Mouse (Mus musculus): ENCODE measurements around the gene Mcemp1. TPM values are rescaled to one million over a fixed set of nuclear protein-coding genes. Genes with fewer than 3 reads are reported as not detected.
A peak's percentile ranks its signal among the peaks of the same experiment; 100 is the strongest.

Gene Mcemp1
- polyA plus RNA-seq, 1 experiment from 2014 or later = 0.29 TPM

GRCm38 (mm10) chr8:3694121-3694520 lies 28.6 kb downstream of the Mcemp1 start, which contains the start of gene Fcer2a:
Gene Fcer2a, minus strand, starts transcription at chr8:3694175.
- WGBS = 84% methylated on average over 3 of the region's 3 CpGs
- ATAC-seq (replicated peaks; ENCODE audit: low FRiP score) = no peak
- no peak for DNase-seq (ENCODE audit: low spot score)

GRCm38 (mm10) chr8:3701491-3701890 lies 35.9 kb downstream of the Mcemp1 start:
- H3K36me3 ChIP-seq (ENCODE audit: control insufficient read depth, insufficient read depth, low read length) = no peaks in the 10 kb centered on the region
- H3K4me2 ChIP-seq (ENCODE audit: low read depth, low read length, severe bottlenecking) = no peak overlapping the region
- H3K4me1 ChIP-seq (replicated peaks; ENCODE audit: control insufficient read depth, insufficient read depth, low read length) = no peaks in the 10 kb centered on the region
- WGBS = 97% methylated on average over 1 of the region's 1 CpGs
- H3K4me3 ChIP-seq (ENCODE audit: low read depth, low read length) = no peak overlapping the region
- DNase-seq (ENCODE audit: low spot score) (no peak), ATAC-seq (replicated peaks; ENCODE audit: low FRiP score) (no peak)
- no peaks in the 10 kb centered on the region for H3K27me3 ChIP-seq (ENCODE audit: control insufficient read depth, insufficient read depth, low read length)
- H3K9ac ChIP-seq (ENCODE audit: low read length) = no peak overlapping the region
- H3K9me3 ChIP-seq (ENCODE audit: control insufficient read depth, low read length) = no peaks in the 10 kb centered on the region
- no peak overlapping the region for H3K27ac ChIP-seq (ENCODE audit: low read depth, low read length)

More at GRCm38 (mm10) chr8:3694121-3694520, 28.6 kb downstream of the Mcemp1 start, which contains the start of gene Fcer2a:
- Histone ChIP-seq H3K4me2 (ENCODE audit: low read depth, low read length, severe bottlenecking) (no peak within 1 kb of the TSS), H3K4me1 (replicated peaks; ENCODE audit: control insufficient read depth, insufficient read depth, low read length) (no peaks in the 10 kb centered on the region), H3K4me3 (ENCODE audit: low read depth, low read length) (no peak within 1 kb of the TSS), H3K27me3 (ENCODE audit: control insufficient read depth, insufficient read depth, low read length) (no peaks in the 10 kb centered on the region), H3K36me3 (ENCODE audit: control insufficient read depth, insufficient read depth, low read length) (no peaks in the 10 kb centered on the region), H3K27ac (ENCODE audit: low read depth, low read length) (no peak within 1 kb of the TSS), H3K9ac (ENCODE audit: low read length) (no peak within 1 kb of the TSS), H3K9me3 (ENCODE audit: control insufficient read depth, low read length) (no peaks in the 10 kb centered on the region)

- no peaks in the 10 kb centered on the region for H3K9me3 ChIP-seq (ENCODE audit: control insufficient read depth, low read length)
- H3K4me1 ChIP-seq (replicated peaks; ENCODE audit: control insufficient read depth, insufficient read depth, low read length) = no peaks in the 10 kb centered on the region
- no peak overlapping the region for H3K4me2 ChIP-seq (ENCODE audit: low read depth, low read length, severe bottlenecking)
- WGBS = 59% methylated on average over 4 of the region's 4 CpGs
- no peak overlapping the region for H3K4me3 ChIP-seq (ENCODE audit: low read depth, low read length)
- no peaks in the 10 kb centered on the region for H3K27me3 ChIP-seq (ENCODE audit: control insufficient read depth, insufficient read depth, low read length)
- H3K27ac ChIP-seq (ENCODE audit: low read depth, low read length) = no peak overlapping the region
- H3K36me3 ChIP-seq (ENCODE audit: control insufficient read depth, insufficient read depth, low read length) = no peaks in the 10 kb centered on the region
- H3K9ac ChIP-seq (ENCODE audit: low read length) = no peak overlapping the region
- no peak for ATAC-seq (replicated peaks; ENCODE audit: low FRiP score)
- no peak for DNase-seq (ENCODE audit: low spot score)
Measured at GRCm38 (mm10) chr8:3705711-3706110, 40.2 kb downstream of the Mcemp1 start.

- no peaks in the 10 kb centered on the region for H3K4me1 ChIP-seq (replicated peaks; ENCODE audit: control insufficient read depth, insufficient read depth, low read length)
- no peak overlapping the region for H3K9ac ChIP-seq (ENCODE audit: low read length)
- no peaks in the 10 kb centered on the region for H3K9me3 ChIP-seq (ENCODE audit: control insufficient read depth, low read length)
- 72% methylated on average over 7 of the region's 7 CpGs for WGBS
- H3K4me2 ChIP-seq (ENCODE audit: low read depth, low read length, severe bottlenecking) = no peak overlapping the region
- H3K4me3 ChIP-seq (ENCODE audit: low read depth, low read length) = no peak overlapping the region
- no peak overlapping the region for H3K27ac ChIP-seq (ENCODE audit: low read depth, low read length)
- ATAC-seq (replicated peaks; ENCODE audit: low FRiP score) (no peak), DNase-seq (ENCODE audit: low spot score) (no peak)
- H3K27me3 ChIP-seq (ENCODE audit: control insufficient read depth, insufficient read depth, low read length) = no peaks in the 10 kb centered on the region
- H3K36me3 ChIP-seq (ENCODE audit: control insufficient read depth, insufficient read depth, low read length) = no peaks in the 10 kb centered on the region
Measured at GRCm38 (mm10) chr8:3707611-3708010, 42.1 kb downstream of the Mcemp1 start.

- H3K27me3 ChIP-seq (ENCODE audit: control insufficient read depth, insufficient read depth, low read length) = no peaks in the 10 kb centered on the region
- H3K36me3 ChIP-seq (ENCODE audit: control insufficient read depth, insufficient read depth, low read length) = no peaks in the 10 kb centered on the region
- H3K4me2 ChIP-seq (ENCODE audit: low read depth, low read length, severe bottlenecking) = no peak overlapping the region
- DNase-seq (ENCODE audit: low spot score) (no peak), ATAC-seq (replicated peaks; ENCODE audit: low FRiP score) (no peak)
- no peaks in the 10 kb centered on the region for H3K4me1 ChIP-seq (replicated peaks; ENCODE audit: control insufficient read depth, insufficient read depth, low read length)
- no peaks in the 10 kb centered on the region for H3K9me3 ChIP-seq (ENCODE audit: control insufficient read depth, low read length)
- 77% methylated on average over 3 of the region's 3 CpGs for WGBS
- H3K27ac ChIP-seq (ENCODE audit: low read depth, low read length) = no peak overlapping the region
- H3K9ac ChIP-seq (ENCODE audit: low read length) = no peak overlapping the region
- H3K4me3 ChIP-seq (ENCODE audit: low read depth, low read length) = no peak overlapping the region
Measured at GRCm38 (mm10) chr8:3710312-3710711, 44.8 kb downstream of the Mcemp1 start.

- ATAC-seq (replicated peaks; ENCODE audit: low FRiP score) = no peak
- WGBS = 71% methylated on average over 2 of the region's 2 CpGs
- DNase-seq (ENCODE audit: low spot score) = no peak
- Histone ChIP-seq H3K9ac (ENCODE audit: low read length) (no peak overlapping the region), H3K27me3 (ENCODE audit: control insufficient read depth, insufficient read depth, low read length) (no peaks in the 10 kb centered on the region), H3K4me1 (replicated peaks; ENCODE audit: control insufficient read depth, insufficient read depth, low read length) (no peaks in the 10 kb centered on the region), H3K4me2 (ENCODE audit: low read depth, low read length, severe bottlenecking) (no peak overlapping the region), H3K36me3 (ENCODE audit: control insufficient read depth, insufficient read depth, low read length) (no peaks in the 10 kb centered on the region), H3K9me3 (ENCODE audit: control insufficient read depth, low read length) (no peaks in the 10 kb centered on the region), H3K4me3 (ENCODE audit: low read depth, low read length) (no peak overlapping the region), H3K27ac (ENCODE audit: low read depth, low read length) (no peak overlapping the region)
Measured at GRCm38 (mm10) chr8:3711646-3712045, 46.1 kb downstream of the Mcemp1 start.

GRCm38 (mm10) chr8:3717321-3717954 lies 51.9 kb downstream of the Mcemp1 start:
- Histone ChIP-seq H3K36me3 (ENCODE audit: control insufficient read depth, insufficient read depth, low read length) (no peaks in the 10 kb centered on the region), H3K9me3 (ENCODE audit: control insufficient read depth, low read length) (no peaks in the 10 kb centered on the region), H3K4me1 (replicated peaks; ENCODE audit: control insufficient read depth, insufficient read depth, low read length) (no peaks in the 10 kb centered on the region), H3K27me3 (ENCODE audit: control insufficient read depth, insufficient read depth, low read length) (no peaks in the 10 kb centered on the region), H3K27ac (ENCODE audit: low read depth, low read length) (no peak overlapping the region), H3K9ac (ENCODE audit: low read length) (no peak overlapping the region), H3K4me3 (ENCODE audit: low read depth, low read length) (no peak overlapping the region), H3K4me2 (ENCODE audit: low read depth, low read length, severe bottlenecking) (no peak overlapping the region)
- ATAC-seq (replicated peaks; ENCODE audit: low FRiP score) = no peak
- WGBS = 89% methylated on average over 12 of the region's 12 CpGs
- DNase-seq (ENCODE audit: low spot score) = no peak

- Histone ChIP-seq H3K4me3 (ENCODE audit: low read depth, low read length) (no peak overlapping the region), H3K27ac (ENCODE audit: low read depth, low read length) (no peak overlapping the region), H3K9ac (ENCODE audit: low read length) (no peak overlapping the region), H3K4me1 (replicated peaks; ENCODE audit: control insufficient read depth, insufficient read depth, low read length) (no peaks in the 10 kb centered on the region), H3K9me3 (ENCODE audit: control insufficient read depth, low read length) (no peaks in the 10 kb centered on the region), H3K36me3 (ENCODE audit: control insufficient read depth, insufficient read depth, low read length) (no peaks in the 10 kb centered on the region), H3K4me2 (ENCODE audit: low read depth, low read length, severe bottlenecking) (no peak overlapping the region), H3K27me3 (ENCODE audit: control insufficient read depth, insufficient read depth, low read length) (no peaks in the 10 kb centered on the region)
- 15% methylated on average over 14 of the region's 14 CpGs for WGBS
- DNase-seq (ENCODE audit: low spot score) (peak; percentile 79), ATAC-seq (replicated peaks; ENCODE audit: low FRiP score) (peak; percentile 67)
Measured at GRCm38 (mm10) chr8:3718559-3718958, 53.0 kb downstream of the Mcemp1 start.
